Mouse (Mus musculus) right cerebral cortex, postnatal 10 days (tissue): Measurements from ENCODE around the gene Gsdma3.

Source experiments
- DNase-seq, 2 experiments: peaks; one replicate each; pipeline ENCODE4 v3.0.0; 2021; ENCODE audit warnings: low spot score in 2 of 2

Gene Gsdma3

DNA sequence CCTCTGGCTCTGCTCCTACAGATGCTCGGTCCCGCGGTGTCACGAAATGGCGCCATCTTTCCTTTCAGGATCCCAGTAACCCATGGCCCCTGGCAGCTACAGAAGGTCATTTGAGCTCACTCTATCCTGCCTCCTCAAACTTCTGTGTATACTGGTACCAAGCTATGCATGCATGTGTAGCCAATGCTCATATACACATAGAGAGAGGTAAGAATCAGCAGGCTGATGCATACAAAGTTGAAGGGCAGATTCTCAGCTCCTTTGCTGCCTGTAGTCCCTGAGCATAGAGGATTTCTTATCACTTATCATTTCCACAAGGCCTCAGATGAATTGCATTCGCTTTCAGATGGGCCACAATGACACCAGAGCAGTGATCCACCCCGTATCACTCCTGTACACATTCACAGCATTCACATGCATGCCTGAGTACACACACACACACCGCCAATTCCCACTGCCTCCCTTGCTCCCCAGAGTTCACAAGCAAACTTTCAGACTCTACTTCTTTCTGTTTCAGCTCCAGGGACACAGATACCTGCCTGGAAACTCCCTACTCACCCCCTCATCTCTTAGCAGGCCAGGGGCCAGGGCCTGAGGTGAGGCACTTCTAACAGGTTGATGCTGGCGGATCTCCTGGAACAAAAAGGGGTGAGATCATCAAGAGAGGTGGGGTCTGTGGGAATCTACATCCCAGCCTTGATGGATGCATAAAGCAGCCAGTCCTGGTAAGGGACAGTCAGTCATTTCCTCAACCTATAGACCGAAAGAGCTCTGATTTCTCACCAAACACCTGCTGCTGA, at the start of gene Gsdma3, which contains the start of gene Gm12355:
Gene Gsdma3 (plus strand): TSS at position 750 of the 800 bp plus-strand sequence.
Gene Gm12355 (minus strand): TSS at position 51 of the 800 bp plus-strand sequence.
- no peak for DNase-seq

DNA sequence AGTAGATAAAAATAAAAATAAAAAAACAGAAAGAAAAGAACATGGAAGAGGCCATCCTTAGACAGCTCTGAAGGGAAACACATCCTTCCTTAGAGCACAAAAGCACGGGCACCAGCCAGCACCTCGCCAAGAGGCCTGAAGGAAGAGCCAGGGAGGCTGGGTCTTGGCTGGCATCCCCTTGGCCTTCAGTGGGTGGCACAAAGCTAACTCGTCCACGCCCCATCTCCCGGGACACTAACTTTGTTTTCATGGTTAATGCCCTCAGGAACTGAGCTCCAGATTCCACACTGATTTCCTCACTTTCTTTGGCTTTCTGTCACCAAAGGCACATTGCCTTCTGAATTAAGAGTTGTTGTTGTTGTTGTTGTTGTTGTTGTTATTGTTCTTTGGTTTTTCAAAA, 48.4 kb upstream of the Gsdma3 start:
- no peak for DNase-seq

DNA sequence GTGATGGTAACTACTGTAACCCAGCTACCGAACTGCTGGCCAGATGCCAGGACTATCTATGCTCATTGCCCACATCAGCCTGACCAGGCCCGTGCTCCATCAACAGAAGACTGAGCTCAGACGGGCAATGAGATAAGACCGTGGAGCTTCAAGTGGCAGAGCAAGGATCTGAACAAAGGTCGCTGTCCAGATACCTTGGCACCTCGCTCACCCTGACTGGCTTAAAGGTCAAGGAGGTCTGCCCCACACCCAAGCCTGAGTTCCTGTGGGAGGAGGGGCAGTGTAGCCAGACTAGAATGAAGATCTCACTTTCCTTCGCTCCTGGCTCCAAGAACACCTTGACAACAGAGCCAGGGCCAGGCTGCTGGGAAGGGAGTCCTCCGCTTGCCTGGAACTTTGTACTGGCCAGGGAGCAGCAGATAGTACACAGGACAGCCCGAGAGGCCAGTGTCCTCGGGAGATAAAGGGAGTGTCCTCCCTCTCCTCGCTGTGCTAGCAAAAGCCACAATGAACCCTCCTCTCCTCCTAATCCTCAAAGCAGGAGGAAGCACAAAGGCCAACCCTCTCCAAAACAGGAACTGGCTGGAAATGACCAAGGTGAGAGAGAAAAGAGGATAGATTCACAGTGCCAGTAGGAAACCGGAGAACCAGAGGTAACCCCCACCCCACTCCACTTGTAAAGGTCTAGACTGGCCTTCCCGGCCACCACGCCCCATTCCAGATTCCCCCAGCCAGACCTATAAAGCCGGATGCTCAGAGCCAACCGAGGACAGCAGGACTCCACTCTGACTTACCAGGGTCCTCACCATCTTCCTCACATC, 45.6 kb upstream of the Gsdma3 start:
- no peak for DNase-seq

DNA sequence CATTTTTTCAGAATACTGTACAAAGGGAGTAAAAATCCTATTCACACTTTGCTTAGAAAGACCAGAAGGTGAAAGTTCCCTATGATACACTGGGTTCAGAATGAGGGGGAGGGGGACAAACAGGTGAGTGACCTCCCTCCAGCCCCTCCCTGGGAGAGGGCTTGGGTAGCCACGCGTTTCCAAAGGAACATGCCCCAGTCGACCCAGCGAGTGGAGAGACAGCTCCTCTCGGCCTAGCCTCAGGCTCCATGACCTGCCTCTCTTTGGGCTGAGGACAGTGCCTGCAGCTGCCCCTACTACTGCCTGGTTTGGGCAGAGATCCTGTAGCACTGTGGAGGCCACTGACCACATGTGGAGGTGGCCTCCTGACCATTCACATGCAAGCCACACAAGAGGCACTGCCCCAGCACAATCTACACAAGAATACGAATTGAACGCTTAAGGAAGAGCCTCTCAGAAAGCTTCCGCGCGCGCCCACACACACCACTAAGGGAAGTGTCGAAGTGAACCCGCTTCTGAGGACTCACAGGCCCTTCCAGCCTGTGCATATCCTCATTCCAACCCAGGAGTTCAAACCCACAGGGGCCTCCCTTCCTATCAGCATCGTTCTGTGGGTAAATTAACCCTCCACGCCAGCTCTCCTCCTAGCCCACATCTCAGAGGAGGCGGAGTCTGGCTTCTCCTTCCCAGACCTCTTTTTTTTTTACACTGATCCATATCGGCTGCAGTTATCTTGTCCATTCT, 44.7 kb upstream of the Gsdma3 start:
- DNase-seq: no peak

DNA sequence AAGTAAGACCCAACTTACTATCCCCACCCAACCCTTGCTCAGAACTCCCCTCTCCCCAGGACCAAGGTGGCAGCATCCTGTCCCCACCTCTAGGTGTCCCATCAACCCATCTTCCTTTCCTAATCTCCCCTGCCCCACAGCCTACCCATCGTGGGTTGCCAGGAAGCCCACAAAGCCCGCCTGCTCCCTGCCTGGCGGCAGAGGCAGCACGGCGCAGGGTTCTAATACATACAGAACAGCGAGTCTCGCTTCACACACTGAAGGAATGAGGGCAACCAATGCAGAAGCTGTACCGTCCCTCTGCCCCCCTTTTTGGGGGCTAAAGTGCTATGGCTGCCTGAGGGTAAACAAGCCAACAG, 44.2 kb upstream of the Gsdma3 start:
- DNase-seq: no peak

DNA sequence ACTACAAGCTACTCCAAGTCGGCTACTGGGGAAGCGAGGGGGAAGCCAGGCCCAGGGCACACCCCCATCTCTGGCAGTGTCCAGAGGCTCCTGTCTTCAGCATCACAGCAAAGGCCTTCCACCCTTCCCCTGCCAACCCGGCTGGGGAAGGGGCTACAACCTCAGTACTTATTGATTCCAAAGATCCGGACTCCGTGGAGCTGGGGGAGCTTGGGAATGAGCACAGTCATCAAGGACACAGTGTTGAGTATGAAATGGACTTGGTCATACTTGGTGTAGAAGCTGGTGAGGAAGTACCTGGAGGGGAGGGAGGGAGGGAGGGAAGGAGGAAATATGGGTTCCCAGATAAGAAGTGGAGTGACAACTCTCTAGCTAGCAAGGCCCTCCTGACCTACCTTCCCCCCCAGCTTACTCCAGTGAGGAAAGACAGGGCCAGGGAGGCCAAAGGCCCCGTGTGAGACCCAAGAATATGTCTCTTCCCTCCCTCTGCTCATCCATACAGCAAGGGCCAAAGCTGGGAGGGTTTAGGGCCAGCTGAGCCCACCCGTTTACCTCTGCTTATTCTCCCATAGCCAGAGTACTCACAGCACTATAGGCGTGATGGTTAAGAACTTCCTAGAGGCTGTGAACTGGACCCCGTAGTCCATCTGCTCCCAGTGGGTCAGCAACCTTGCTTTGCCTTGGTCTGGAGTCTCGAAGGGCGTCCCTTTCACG, 43.5 kb upstream of the Gsdma3 start:
- DNase-seq: no peak

DNA sequence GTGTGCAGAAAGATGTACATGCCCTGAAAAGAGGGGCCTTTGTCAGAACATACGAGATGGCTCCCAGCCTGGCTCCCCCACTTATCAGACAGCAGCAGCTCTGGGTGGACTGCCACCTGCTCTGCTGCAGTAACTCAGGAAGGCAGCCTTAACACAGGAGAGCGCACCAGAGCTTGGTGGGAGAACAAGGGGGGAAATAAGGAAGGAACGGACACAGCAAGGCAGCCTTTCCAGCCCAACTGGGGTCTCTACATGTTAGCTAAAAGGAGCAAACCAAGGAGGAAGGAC, 43.0 kb upstream of the Gsdma3 start:
- DNase-seq: no peak

DNA sequence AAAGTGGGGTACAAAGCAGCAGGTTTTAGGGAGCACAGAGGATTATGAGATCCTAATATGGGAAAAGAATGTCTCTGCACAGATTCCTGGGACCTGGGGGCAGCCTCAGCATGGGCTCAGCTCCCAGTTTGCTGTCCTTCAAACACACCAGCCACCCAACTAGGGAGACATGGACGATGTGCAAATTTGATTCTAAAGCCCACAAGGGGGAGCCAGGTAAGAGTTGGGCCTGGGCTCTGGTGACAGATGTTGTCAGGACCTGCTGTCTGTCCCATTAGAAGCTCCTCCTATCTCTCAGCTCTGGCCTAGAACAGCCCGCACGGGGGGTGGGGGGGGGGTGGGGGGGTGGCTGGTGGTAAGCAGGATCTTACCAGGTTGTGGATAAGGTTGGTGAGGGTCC, 42.6 kb upstream of the Gsdma3 start:
- no peak for DNase-seq

DNA sequence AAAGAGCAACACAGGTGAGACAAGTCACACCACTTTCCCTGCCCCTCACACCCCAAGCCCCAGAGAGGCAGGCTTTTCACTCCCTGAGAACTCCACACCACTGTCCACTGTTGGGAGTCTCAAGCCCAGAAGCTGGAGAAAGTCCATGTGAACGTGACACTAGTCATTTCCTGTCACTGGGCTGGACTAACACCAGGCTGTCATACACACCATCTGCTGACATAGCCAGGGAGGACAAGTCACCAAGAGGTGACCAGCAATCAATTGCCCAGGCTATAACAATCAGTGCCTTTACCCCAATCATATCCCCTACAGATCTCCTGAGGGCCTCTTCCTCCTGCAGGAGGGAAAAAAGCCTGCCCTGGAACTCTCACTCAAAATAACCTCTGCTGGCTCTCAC, 42.0 kb upstream of the Gsdma3 start:
- no peak for DNase-seq

DNA sequence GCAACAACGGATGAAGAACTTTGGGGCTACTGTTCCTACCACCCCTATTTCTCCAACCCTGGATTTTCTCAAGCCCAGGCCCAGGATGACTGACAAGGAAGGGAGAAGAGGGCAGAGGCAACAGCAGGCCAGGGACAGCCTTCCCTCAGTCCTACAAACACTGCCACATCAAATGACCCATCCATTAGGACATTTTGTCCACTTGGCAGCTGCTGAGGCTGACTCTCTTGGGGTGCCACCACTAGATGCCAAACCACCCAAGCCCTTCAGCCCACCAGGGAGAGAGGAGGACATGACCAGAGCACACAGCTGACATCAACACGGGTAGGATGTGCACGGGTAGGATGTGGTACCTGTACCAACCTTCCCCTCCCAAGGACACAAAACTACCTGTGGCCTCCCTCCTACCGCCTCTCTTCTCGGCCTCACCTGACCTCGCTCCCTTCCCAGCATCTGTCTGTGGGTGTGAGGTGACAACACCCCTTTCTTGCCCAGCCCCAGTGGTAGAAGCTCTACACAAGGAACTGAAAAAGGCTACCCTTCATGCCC, 41.5 kb upstream of the Gsdma3 start:
- no peak for DNase-seq

DNA sequence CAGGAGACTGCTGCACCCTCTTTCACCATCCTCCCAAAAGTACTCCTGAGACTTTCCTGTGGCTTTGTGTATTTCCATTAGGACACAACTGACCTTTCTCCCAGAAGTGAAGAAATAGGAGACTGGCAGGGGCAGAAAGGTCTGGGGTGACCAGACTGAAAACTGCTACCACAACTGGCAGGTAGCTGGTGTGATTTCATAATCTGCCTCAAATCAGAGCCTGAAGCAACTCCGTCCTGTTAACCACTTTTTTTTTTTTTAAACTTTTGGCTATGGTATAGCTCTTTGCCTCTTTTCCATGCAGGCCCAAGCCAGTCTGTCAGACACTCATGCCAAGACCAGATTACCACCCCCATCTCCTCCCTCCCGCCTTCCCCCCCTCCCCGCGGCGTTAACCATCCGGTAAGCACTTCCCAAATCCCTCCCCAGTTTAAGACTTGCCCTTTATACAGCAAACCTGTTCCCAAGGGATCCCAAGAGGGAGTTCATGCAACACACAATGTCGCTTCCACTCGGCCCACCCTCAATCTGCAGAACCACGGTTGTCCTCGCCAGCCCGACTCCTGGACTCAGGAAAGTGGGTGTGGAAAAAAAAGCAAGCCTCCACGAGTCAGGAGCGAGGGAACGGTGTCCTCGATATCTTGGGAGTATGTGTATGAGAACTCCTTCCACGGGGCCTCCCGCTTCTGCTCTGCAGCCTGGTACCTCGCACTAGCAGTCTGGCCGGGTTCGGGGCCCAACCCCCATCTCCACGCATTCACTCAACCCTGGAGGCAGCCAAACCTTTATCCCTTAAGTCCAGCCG, 39.9 kb upstream of the Gsdma3 start:
- DNase-seq: peak in 1 of 2 experiments; percentile 64

DNA sequence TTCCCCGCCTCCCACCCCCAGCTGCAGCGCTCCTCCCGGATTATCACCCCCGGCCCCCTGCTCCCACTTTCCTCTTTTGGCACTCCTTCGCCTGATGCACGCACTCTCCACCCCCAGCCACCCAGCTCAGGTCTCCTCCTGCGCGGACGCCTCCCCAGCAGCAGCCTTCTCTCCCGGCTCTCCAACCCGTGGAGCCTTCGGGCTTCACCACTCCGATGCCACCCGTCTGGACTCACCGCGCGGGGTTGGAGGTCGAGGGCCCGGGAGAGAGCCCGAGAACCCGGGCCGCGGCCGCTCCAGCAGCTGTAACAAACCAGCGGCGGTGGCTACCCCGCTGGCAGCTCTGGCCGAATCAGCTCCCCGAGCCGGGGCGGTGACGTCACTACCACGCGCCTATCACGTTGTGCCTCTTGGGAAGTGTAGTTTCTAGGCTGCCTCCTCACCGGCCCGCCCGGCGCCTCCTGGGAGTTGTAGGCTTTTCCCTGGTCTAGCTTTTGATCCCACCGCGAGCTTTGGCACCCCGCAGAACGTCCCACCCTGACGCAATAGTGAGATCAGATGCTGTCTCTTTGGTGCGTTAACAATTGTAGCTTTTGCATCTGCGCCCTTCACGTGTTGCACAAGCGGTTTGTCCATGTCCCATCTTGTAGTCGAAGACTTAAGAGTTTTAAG, 39.1 kb upstream of the Gsdma3 start, which contains the start of gene Ormdl3:
Gene Ormdl3 (minus strand): TSS at position 477 of the 672 bp plus-strand sequence.
- peak; percentile 99 for DNase-seq

DNA sequence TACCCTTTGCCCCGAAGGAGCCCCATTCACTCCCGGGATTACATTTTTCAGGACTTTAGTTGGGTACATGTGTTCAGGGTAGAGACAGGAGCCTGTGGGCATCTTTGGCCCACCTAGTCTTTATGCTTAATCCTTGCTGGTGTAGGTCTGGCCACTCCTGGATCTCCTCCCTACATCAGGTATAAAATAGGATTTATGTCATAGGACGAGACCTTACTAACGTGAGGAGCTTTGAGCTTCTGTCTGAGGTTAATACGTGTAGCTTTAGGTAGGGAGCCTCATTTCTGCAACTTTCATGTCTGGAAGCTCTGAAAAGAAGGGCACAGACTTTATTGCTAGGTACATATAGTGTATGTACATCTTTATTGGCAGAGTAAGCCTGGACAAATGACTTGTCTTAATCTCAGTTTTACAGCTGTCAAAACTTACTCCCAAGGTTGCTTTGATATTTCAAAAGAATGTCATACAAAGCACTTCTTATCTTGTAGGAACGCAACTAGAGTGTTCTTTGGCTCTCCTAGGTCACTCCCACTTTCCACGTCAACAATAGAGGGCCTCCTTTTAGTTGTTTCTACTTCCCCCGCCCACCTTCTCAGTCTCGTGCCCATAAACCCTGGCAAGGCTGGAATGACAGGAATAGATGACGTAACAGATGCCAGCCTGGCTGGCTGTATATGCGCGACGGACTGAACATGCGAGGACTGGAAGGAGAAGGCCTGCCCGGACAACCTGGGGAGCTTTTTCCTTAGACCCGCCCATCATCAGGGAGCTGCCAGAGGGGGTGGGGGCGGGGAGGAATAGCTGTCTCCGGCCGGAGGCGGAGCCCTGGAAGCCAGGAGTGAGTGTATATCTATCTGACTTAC, 38.2 kb upstream of the Gsdma3 start:
- peak; percentile 59 to 76 for DNase-seq

DNA sequence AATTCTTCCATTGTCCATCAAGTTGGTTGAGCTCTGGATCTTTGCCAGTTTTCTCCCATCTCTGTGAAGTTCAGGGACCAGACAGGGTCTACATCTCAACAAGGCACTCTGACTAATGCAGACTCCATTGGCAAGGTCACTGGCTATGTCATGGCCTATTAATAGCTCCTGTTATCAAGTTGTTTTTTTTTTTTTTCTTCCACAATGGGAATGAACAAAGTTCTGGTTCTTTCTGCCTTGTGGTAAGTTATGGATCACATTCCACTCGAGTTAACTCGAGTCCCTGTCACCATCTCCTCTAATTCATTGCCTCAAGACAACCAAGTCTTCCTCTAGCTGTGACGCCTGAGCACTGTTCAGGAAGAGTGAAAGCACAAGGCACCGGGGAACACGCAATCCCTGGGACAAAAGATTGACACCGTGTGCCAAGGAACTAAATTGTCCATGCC, 37.3 kb upstream of the Gsdma3 start:
- DNase-seq: no peak

DNA sequence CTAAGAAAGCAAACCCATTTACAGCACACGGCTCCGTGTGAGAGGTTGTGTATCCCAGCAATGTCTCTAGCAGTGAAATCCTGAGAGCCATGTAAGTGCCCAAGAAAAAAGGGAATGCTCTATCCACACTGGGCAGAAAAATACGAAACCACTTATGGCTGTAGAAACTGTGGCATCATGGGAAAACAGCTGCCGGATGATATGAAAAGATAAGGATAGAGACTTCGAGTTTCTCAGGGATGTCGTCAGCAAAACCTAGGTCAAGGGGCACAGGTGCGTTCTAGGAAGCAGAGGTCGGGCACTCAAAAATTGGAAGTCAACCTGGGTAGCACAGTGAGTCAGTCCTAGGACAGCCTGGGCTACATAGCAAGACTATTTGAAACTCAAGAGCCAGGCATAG, 36.9 kb upstream of the Gsdma3 start:
- no peak for DNase-seq

DNA sequence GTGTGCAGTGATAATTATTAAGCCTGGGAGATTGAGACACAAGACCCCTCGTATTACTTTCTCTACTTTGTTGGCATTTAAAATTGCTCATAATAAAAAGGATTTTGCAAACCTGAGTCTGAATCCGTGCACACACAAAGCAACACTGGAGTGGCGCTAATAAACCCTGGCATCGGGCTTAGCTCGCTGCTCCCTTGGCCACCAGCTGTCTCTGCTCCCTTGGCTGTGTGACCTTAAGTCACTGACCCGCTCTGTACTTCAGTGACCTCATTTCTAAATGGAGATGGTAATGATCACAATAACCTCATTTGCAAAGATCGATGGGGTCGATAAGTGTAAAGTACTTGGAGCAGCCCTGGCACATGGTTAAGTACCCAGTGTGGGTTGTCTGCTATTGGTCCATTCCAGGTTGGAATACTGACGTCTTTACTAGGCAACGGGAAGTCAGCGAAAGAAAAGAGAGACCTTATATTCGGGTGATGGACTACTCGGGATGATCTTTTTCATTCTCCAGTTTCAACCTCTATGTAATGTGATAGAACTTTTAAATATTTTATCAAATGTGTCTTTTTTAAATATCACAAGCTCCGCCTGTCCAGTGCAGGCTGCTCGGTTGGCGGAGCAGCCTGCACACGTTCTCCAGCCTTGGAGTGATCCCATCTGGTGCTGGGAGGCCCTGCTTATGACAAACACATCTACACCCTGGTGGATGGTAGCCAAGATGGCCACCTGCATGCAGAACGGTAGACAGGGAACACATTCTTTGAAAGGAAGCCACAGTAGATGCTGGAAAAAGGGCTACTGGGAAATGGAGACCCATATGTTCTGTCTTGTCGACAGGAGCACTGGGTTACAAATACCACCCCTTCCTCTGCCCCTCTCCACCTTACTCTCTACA, 35.4 kb upstream of the Gsdma3 start:
- DNase-seq: no peak

DNA sequence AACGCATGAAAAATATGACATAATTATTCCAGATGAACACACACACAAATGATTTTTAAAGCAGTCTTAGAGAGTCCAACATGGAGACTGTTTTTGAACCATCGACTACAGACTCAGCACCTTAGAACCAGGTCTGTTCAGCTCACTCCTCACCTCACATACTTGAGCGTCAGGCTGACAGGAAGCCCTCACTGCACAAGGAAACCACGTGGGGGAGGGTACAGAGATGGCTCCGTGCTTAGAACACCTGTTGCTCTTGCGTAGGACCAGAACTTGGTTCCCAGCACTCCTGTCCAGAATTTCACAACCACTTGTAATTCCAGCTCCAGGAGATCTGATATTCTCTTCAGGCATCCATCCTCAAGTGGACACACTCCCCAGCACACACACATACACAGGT, 31.1 kb upstream of the Gsdma3 start:
- DNase-seq: no peak

DNA sequence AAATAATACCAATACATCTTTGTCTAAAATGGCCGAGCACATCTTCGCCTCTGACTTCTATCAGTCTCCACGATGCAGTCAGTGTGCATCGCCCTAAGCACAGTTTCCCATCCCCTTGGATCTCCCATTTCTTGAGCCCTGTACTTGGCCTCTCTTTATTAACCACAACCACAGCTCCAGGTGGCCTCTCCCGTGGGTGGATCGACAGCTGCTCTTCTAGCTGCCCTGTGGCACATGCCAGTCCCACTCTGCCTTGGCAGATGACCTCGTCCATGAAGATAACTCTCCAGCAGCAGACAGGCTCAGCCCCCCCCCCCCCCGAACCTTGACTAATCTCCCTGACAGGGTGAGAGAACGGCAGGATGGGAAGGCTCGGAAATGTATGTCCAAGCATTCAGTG, 30.7 kb upstream of the Gsdma3 start:
- no peak for DNase-seq
